Mouse (Mus musculus): ENCODE data around the gene Wnt10a. TPM values are rescaled to one million over a fixed set of nuclear protein-coding genes. Genes with fewer than 3 reads are reported as not detected.
A peak's percentile ranks its signal among the peaks of the same experiment; 100 is the strongest.
"Not testable (repeated sequence)": the region's sequence is repeated elsewhere in the genome, so short reads cannot be mapped to it uniquely, and the experiment has no call there.

Wnt10a gene
- polyA plus RNA-seq, 1 experiment from 2014 or later = not detected

DNA sequence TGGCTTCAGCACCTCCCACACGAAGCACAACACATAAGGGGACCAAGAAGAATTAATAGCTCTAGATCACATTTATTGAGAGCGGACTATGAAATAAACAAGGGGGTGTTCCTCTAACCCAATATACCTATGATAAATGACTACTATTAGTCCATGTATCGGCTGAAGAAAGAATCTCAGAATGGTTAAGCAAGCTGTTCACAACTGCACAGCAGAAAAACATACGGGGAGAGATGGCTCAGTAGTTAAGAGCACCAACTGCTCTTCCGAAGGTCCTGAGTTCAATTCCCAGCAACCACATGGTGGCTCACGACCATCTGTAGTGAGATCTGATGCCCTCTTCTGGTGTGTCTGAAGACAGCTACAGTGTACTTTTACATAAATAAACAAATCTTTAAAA lies 24.6 kb downstream of the Wnt10a start:
- not testable (repeated sequence) for H3K4me1 ChIP-seq (ENCODE audit: control insufficient read depth, insufficient read depth, low read length); H3K36me3 ChIP-seq (ENCODE audit: control insufficient read depth, insufficient read depth, low read length); H3K9me3 ChIP-seq (replicated peaks; ENCODE audit: control insufficient read depth, low read length); H3K4me3 ChIP-seq (ENCODE audit: low read depth, low read length); H3K27ac ChIP-seq (ENCODE audit: low read depth, low read length); H3K9ac ChIP-seq (ENCODE audit: low read depth, low read length); ATAC-seq (replicated peaks; ENCODE audit: insufficient number of reproducible peaks, low FRiP score, low TSS enrichment); H3K4me2 ChIP-seq
- H3K27me3 ChIP-seq (ENCODE audit: control insufficient read depth, insufficient read depth, low read length) = 0 out of 2 replicates have a peak, but pooled peaks cover 10% of the 10 kb centered on the region
- WGBS (ENCODE audit: insufficient replicate concordance) = 87% methylated on average over 6 of the region's 6 CpGs

DNA sequence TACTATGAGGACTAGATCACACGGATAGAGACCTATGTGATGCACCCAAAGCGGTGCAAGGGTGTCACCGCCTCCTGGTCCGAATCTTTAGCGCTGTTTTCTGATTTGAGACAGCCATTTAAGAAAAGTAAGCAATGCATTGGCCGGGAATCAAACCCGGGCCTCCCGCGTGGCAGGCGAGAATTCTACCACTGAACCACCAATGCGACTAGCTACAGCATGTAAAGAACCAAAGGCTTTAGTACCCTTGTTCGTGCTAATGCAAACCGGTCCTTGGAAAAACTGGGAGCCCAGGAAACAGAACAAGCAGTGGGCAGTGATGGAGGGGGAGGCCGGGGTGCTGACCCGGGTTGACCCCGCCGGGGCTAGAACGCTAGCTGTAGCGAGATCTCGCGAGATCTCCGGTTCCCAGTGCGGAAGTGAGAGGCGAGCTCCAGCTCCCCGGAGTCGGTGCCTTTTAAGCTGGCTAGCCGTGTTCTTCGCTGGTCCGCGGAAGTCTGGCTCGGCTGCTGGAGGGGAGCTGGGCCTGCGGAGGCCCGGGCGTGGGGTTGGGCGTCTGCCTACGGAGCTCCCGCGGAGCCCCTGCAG lies 25.4 kb downstream of the Wnt10a start:
- Histone ChIP-seq H3K27me3 (ENCODE audit: control insufficient read depth, insufficient read depth, low read length) (0 out of 2 replicates have a peak, but pooled peaks cover 8% of the 10 kb centered on the region), H3K4me3 (ENCODE audit: low read depth, low read length) (peak overlapping the region; percentile 77), H3K27ac (ENCODE audit: low read depth, low read length) (peak overlapping the region; percentile 84), H3K9me3 (replicated peaks; ENCODE audit: control insufficient read depth, low read length) (no peaks in the 10 kb centered on the region), H3K36me3 (ENCODE audit: control insufficient read depth, insufficient read depth, low read length) (no peaks in the 10 kb centered on the region), H3K9ac (ENCODE audit: low read depth, low read length) (peak overlapping the region; percentile 92), H3K4me2 (peak overlapping the region; percentile 61), H3K4me1 (ENCODE audit: control insufficient read depth, insufficient read depth, low read length) (no peaks in the 10 kb centered on the region)
- WGBS (ENCODE audit: insufficient replicate concordance) = 8% methylated on average over 38 of the region's 38 CpGs
- ATAC-seq (replicated peaks; ENCODE audit: insufficient number of reproducible peaks, low FRiP score, low TSS enrichment) = peak; percentile 70

DNA sequence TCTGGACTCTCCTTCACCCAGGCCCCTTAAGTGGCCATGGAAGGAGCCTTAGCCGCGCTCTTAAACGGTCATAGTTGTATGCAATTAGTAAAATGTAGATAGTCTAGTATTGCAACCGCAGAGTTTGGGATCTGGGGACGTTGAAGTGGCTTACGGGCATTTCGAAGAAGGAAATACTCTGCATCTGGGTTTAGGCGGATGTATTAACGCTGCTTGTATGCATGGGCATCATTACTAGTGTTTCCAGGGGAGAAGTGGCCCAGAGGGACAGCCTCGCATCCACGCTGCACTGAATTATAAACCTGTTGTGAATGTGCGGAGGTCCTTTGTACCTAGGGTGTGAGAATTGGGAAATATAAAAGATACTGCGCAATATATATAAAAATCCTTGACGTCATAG lies 25.9 kb downstream of the Wnt10a start:
- 0 out of 2 replicates have a peak, but pooled peaks cover 5% of the 10 kb centered on the region for H3K27me3 ChIP-seq (ENCODE audit: control insufficient read depth, insufficient read depth, low read length)
- ATAC-seq (replicated peaks; ENCODE audit: insufficient number of reproducible peaks, low FRiP score, low TSS enrichment) = no peak; the same call in 1 of the 2 replicates
- 17% methylated on average over 14 of the region's 14 CpGs for WGBS (ENCODE audit: insufficient replicate concordance)
- peak overlapping the region; percentile 92 for H3K9ac ChIP-seq (ENCODE audit: low read depth, low read length)
- peak overlapping the region; percentile 61 for H3K4me2 ChIP-seq
- H3K9me3 ChIP-seq (replicated peaks; ENCODE audit: control insufficient read depth, low read length) = no peaks in the 10 kb centered on the region
- H3K36me3 ChIP-seq (ENCODE audit: control insufficient read depth, insufficient read depth, low read length) = no peaks in the 10 kb centered on the region
- H3K4me1 ChIP-seq (ENCODE audit: control insufficient read depth, insufficient read depth, low read length) = no peaks in the 10 kb centered on the region
- H3K27ac ChIP-seq (ENCODE audit: low read depth, low read length) = peak overlapping the region; percentile 84
- peak overlapping the region; percentile 77 for H3K4me3 ChIP-seq (ENCODE audit: low read depth, low read length)

DNA sequence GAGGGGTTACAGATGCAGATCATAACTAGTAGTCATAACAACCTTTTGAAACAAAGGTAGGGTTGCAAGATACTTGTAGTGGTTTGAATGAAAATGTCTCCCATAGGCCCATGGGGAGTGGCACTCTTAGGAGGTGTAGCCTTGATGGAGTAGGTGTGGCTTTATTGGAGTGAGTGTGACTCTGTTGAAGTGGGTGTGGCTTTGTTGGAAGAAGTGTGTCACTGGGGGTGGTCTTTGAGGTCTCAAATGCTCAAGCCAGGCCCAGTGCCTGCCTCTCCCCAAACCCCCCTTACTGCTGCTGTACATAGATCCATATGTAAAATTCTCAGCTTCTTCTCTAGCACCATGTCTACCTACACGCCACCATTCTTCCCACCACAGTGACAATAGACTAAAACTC lies 27.2 kb downstream of the Wnt10a start:
- Histone ChIP-seq H3K36me3 (ENCODE audit: control insufficient read depth, insufficient read depth, low read length) (no peaks in the 10 kb centered on the region), H3K4me1 (ENCODE audit: control insufficient read depth, insufficient read depth, low read length) (no peaks in the 10 kb centered on the region), H3K4me3 (ENCODE audit: low read depth, low read length) (no peak overlapping the region), H3K4me2 (no peak overlapping the region), H3K27me3 (ENCODE audit: control insufficient read depth, insufficient read depth, low read length) (0 out of 2 replicates have a peak, but pooled peaks cover 1% of the 10 kb centered on the region), H3K9ac (ENCODE audit: low read depth, low read length) (no peak overlapping the region), H3K9me3 (replicated peaks; ENCODE audit: control insufficient read depth, low read length) (no peaks in the 10 kb centered on the region), H3K27ac (ENCODE audit: low read depth, low read length) (no peak overlapping the region)
- 89% methylated on average over 1 of the region's 1 CpGs for WGBS (ENCODE audit: insufficient replicate concordance)
- no peak for ATAC-seq (replicated peaks; ENCODE audit: insufficient number of reproducible peaks, low FRiP score, low TSS enrichment)

DNA sequence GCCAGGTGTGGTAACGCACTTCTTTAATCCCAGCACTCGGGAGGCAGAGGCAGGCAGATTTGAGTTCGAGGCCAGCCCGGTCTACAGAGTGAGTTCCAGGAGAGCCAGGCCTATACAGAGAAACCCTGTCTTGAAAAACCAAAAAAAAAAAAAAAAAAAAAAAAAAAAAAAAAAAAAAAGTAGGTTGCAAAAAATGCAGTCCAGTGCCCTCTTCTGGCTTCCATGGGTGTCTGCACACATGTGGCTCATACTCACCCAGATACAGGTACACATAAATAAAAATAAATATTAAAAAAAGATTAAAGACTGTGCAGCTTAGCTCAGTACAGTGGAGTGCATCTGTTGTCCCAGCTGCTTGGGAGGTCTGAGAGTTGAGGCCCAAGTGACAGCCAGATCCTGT lies 32.3 kb downstream of the Wnt10a start:
- WGBS (ENCODE audit: insufficient replicate concordance) = 90% methylated on average over 4 of the region's 4 CpGs
- not testable (repeated sequence) for ATAC-seq (replicated peaks; ENCODE audit: insufficient number of reproducible peaks, low FRiP score, low TSS enrichment); H3K4me2 ChIP-seq; H3K27ac ChIP-seq (ENCODE audit: low read depth, low read length); H3K4me1 ChIP-seq (ENCODE audit: control insufficient read depth, insufficient read depth, low read length); H3K9ac ChIP-seq (ENCODE audit: low read depth, low read length); H3K27me3 ChIP-seq (ENCODE audit: control insufficient read depth, insufficient read depth, low read length); H3K36me3 ChIP-seq (ENCODE audit: control insufficient read depth, insufficient read depth, low read length); H3K9me3 ChIP-seq (replicated peaks; ENCODE audit: control insufficient read depth, low read length); H3K4me3 ChIP-seq (ENCODE audit: low read depth, low read length)

DNA sequence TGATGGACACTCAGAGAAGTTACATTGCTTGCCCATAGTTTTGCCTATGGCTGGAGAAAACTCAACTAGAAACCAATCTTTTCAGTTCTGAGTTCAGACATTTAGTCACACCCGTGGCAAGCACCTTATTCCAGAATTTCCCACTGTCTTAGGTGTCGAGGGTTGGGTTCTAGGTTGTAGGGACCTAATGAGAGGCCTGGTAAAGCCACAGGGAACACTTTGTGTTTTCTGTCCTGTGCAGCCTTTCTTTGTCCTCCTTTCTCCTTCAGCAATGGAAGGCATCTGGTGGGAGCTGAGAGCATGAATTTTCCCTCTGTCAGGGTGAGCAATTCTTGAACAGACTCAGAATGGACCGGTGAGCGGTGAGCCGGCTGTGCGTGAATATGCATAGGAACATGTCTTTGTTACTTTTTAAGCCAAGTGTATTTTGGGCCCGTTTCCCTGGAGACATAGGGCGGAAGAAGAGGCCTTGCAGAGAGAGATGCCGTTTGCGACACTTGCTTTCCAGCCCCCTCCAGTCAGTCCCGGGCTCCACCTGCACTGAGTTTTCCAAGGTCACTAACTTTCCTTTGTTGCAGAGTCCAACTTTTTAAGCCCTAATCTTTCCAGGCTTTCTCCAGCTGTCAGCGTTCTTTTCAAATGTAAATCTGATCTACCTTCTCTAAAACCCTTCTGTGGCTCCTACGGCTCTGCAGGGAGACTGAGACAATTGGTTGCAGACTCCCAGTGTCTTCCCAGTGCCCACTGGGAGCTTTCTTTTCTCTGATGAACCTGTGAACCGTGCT lies 33.4 kb downstream of the Wnt10a start:
- Histone ChIP-seq H3K27ac (ENCODE audit: low read depth, low read length) (no peak overlapping the region), H3K9me3 (replicated peaks; ENCODE audit: control insufficient read depth, low read length) (no peaks in the 10 kb centered on the region), H3K27me3 (ENCODE audit: control insufficient read depth, insufficient read depth, low read length) (no peaks in the 10 kb centered on the region), H3K4me2 (no peak overlapping the region), H3K36me3 (ENCODE audit: control insufficient read depth, insufficient read depth, low read length) (no peaks in the 10 kb centered on the region), H3K4me3 (ENCODE audit: low read depth, low read length) (no peak overlapping the region), H3K9ac (ENCODE audit: low read depth, low read length) (no peak overlapping the region), H3K4me1 (ENCODE audit: control insufficient read depth, insufficient read depth, low read length) (no peaks in the 10 kb centered on the region)
- WGBS (ENCODE audit: insufficient replicate concordance) = 29% methylated on average over 14 of the region's 14 CpGs
- no peak for ATAC-seq (replicated peaks; ENCODE audit: insufficient number of reproducible peaks, low FRiP score, low TSS enrichment)

DNA sequence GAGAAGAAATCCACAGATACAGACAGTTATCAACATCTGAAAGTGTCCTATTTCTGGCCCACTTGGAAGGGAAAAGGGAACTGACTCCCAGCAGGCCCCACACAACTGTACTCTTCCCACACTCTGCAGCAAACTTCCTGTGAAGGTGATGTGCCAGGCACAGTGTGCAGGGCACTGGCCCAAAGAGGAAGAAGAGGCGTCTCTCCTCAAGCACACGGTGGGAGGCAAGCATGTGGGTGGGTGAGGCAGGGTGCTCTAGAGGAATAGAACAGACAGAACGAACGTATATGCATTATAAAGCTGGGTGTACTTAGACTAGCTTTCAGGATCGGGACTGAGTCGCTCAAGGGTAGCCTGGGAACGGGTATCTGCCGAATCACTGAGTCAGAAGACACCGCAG lies 38.7 kb downstream of the Wnt10a start:
- Histone ChIP-seq H3K27ac (ENCODE audit: low read depth, low read length) (no peak overlapping the region), H3K4me2 (no peak overlapping the region), H3K4me3 (ENCODE audit: low read depth, low read length) (no peak overlapping the region), H3K9me3 (replicated peaks; ENCODE audit: control insufficient read depth, low read length) (no peaks in the 10 kb centered on the region), H3K36me3 (ENCODE audit: control insufficient read depth, insufficient read depth, low read length) (no peaks in the 10 kb centered on the region), H3K27me3 (ENCODE audit: control insufficient read depth, insufficient read depth, low read length) (peaks cover 3% of the 10 kb centered on the region; the same call in 1 of the 2 replicates), H3K4me1 (ENCODE audit: control insufficient read depth, insufficient read depth, low read length) (no peaks in the 10 kb centered on the region), H3K9ac (ENCODE audit: low read depth, low read length) (no peak overlapping the region)
- no peak for ATAC-seq (replicated peaks; ENCODE audit: insufficient number of reproducible peaks, low FRiP score, low TSS enrichment)
- 70% methylated on average over 9 of the region's 9 CpGs for WGBS (ENCODE audit: insufficient replicate concordance)

DNA sequence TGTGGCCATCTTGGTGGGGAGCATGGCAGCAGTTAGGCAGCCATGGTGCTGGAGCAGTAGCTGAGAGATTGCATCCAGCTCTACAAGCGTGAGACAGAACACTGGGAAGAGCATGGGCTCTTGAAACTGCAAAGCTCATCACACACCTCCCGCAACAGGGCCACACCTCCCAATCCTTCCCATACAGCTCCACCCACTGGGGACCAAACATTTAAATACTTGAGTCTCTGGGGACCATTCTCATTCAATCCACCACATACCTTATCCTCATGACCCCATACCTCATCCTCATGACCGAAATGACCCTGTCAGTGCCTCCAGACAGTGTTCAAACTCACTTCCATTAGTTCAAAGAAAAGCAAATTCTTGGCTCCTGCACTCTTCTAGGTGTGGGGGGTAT lies 41.9 kb downstream of the Wnt10a start:
- 62% methylated on average over 3 of the region's 3 CpGs for WGBS (ENCODE audit: insufficient replicate concordance)
- no peak for ATAC-seq (replicated peaks; ENCODE audit: insufficient number of reproducible peaks, low FRiP score, low TSS enrichment)
- no peak overlapping the region for H3K4me3 ChIP-seq (ENCODE audit: low read depth, low read length)
- H3K27ac ChIP-seq (ENCODE audit: low read depth, low read length) = no peak overlapping the region
- no peaks in the 10 kb centered on the region for H3K36me3 ChIP-seq (ENCODE audit: control insufficient read depth, insufficient read depth, low read length)
- no peaks in the 10 kb centered on the region for H3K4me1 ChIP-seq (ENCODE audit: control insufficient read depth, insufficient read depth, low read length)
- H3K9me3 ChIP-seq (replicated peaks; ENCODE audit: control insufficient read depth, low read length) = no peaks in the 10 kb centered on the region
- H3K4me2 ChIP-seq = no peak overlapping the region
- H3K9ac ChIP-seq (ENCODE audit: low read depth, low read length) = no peak overlapping the region
- H3K27me3 ChIP-seq (ENCODE audit: control insufficient read depth, insufficient read depth, low read length) = peaks cover 3% of the 10 kb centered on the region; the same call in 1 of the 2 replicates
